Mouse (Mus musculus) G1E (cell line): ENCODE results near the gene Cpsf4.

ENCODE experiments used
- CTCF ChIP-seq: IDR thresholded peaks from 2 replicates; pipeline ENCODE4 v1.5.1; 2012; ENCODE audit warnings: low read depth, low read length, inconsistent platforms, mixed read lengths
- POLR2AphosphoS5 ChIP-seq: IDR thresholded peaks from 2 replicates; pipeline ENCODE4 v1.6.1; 2012; ENCODE audit warnings: low read depth, low read length, inconsistent platforms; ENCODE audit not compliant: insufficient replicate concordance

- TF ChIP-seq CTCF (no peak), POLR2AphosphoS5 (no peak)
These were observed 47.6 kb upstream of the Cpsf4 start for GRCm38 (mm10) chr5:145119385-145119784.
